Mouse (Mus musculus): ENCODE measurements around the gene Abl1. TPM values are rescaled to one million over a fixed set of nuclear protein-coding genes. Genes with fewer than 3 reads are reported as not detected.
A peak's percentile ranks its signal among the peaks of the same experiment; 100 is the strongest.

Gene Abl1
- total and polyA plus RNA-seq, 3 experiments = 27.5 to 31.8 (median 29.4) TPM

GRCm38 (mm10) chr2:31844729-31845136 is 156.6 kb downstream of the Abl1 start:
- Histone ChIP-seq H3K9ac (ENCODE audit: low read depth, low read length) (no peak overlapping the region), H3K36me3 (ENCODE audit: control insufficient read depth, insufficient read depth, low read length) (no peaks in the 10 kb centered on the region), H3K4me1 (ENCODE audit: control insufficient read depth, insufficient read depth, low read length) (no peaks in the 10 kb centered on the region), H3K27me3 (ENCODE audit: control insufficient read depth, insufficient read depth, low read length) (peaks cover 25% of the 10 kb centered on the region), H3K79me2 (replicated peaks; ENCODE audit: control insufficient read depth, insufficient read depth, low read length) (no peaks in the 10 kb centered on the region), H3K4me3 (no peak overlapping the region), H3K27ac (no peak overlapping the region)
- no peak for TF ChIP-seq EP300 (IDR thresholded peaks at IDR 0.05; ENCODE audit: insufficient read depth, low read depth, low read length)
- no peak for TF ChIP-seq POLR2A (IDR thresholded peaks at IDR 0.05; ENCODE audit: insufficient read depth, low read depth, low read length)
- TF ChIP-seq CTCF (IDR thresholded peaks at IDR 0.05) = no peak
- intact Hi-C loops (cut with DNase I) = no loop called here
- 13% methylated on average over 10 of the region's 10 CpGs for WGBS
- DNase-seq = no peak

- no peaks in the 10 kb centered on the region for H3K36me3 ChIP-seq (ENCODE audit: control insufficient read depth, insufficient read depth, low read length)
- H3K4me1 ChIP-seq (ENCODE audit: control insufficient read depth, insufficient read depth, low read length) = no peaks in the 10 kb centered on the region
- 4% methylated on average over 25 of the region's 26 CpGs for WGBS
- no peak for DNase-seq
- peaks cover 25% of the 10 kb centered on the region for H3K27me3 ChIP-seq (ENCODE audit: control insufficient read depth, insufficient read depth, low read length)
- peak overlapping the region; percentile 43 for H3K4me3 ChIP-seq
- H3K27ac ChIP-seq = no peak overlapping the region
- TF ChIP-seq EP300 (IDR thresholded peaks at IDR 0.05; ENCODE audit: insufficient read depth, low read depth, low read length) = no peak
- no peak for TF ChIP-seq CTCF (IDR thresholded peaks at IDR 0.05)
- intact Hi-C loops (cut with DNase I) = no loop called here
- no peaks in the 10 kb centered on the region for H3K79me2 ChIP-seq (replicated peaks; ENCODE audit: control insufficient read depth, insufficient read depth, low read length)
- peak overlapping the region; percentile 26; the same call in 1 of the 2 replicates for H3K9ac ChIP-seq (ENCODE audit: low read depth, low read length)
These were observed 157.3 kb downstream of the Abl1 start for GRCm38 (mm10) chr2:31845512-31845895.

GRCm38 (mm10) chr2:31845896-31846691 is 157.9 kb downstream of the Abl1 start, which contains the start of gene Fibcd1:
Gene Fibcd1 (minus strand): TSS chr2:31846005.
- DNase-seq = no peak
- Histone ChIP-seq H3K4me1 (ENCODE audit: control insufficient read depth, insufficient read depth, low read length) (no peaks in the 10 kb centered on the region), H3K27me3 (ENCODE audit: control insufficient read depth, insufficient read depth, low read length) (peaks cover 25% of the 10 kb centered on the region), H3K36me3 (ENCODE audit: control insufficient read depth, insufficient read depth, low read length) (no peaks in the 10 kb centered on the region), H3K27ac (no peak within 1 kb of the TSS), H3K9ac (ENCODE audit: low read depth, low read length) (peak within 1 kb of the TSS; percentile 26; the same call in 1 of the 2 replicates), H3K79me2 (replicated peaks; ENCODE audit: control insufficient read depth, insufficient read depth, low read length) (no peaks in the 10 kb centered on the region), H3K4me3 (peak within 1 kb of the TSS; percentile 43)
- under 1% methylated on average over 85 of the region's 88 CpGs for WGBS
- TF ChIP-seq POLR2A (IDR thresholded peaks at IDR 0.05; ENCODE audit: insufficient read depth, low read depth, low read length) = no peak
- TF ChIP-seq CTCF (IDR thresholded peaks at IDR 0.05) = no peak
- no peak for TF ChIP-seq EP300 (IDR thresholded peaks at IDR 0.05; ENCODE audit: insufficient read depth, low read depth, low read length)
- intact Hi-C loops (cut with DNase I) = no loop called here

GRCm38 (mm10) chr2:31846692-31847660 is 158.8 kb downstream of the Abl1 start:
- no peaks in the 10 kb centered on the region for H3K4me1 ChIP-seq (ENCODE audit: control insufficient read depth, insufficient read depth, low read length)
- no peak overlapping the region for H3K9ac ChIP-seq (ENCODE audit: low read depth, low read length)
- H3K27me3 ChIP-seq (ENCODE audit: control insufficient read depth, insufficient read depth, low read length) = peaks cover 25% of the 10 kb centered on the region
- WGBS = 6% methylated on average over 35 of the region's 35 CpGs
- no peak for DNase-seq
- TF ChIP-seq CTCF (IDR thresholded peaks at IDR 0.05) (no peak), EP300 (IDR thresholded peaks at IDR 0.05; ENCODE audit: insufficient read depth, low read depth, low read length) (no peak), POLR2A (IDR thresholded peaks at IDR 0.05; ENCODE audit: insufficient read depth, low read depth, low read length) (no peak)
- intact Hi-C loops (cut with DNase I) = no loop called here
- no peak overlapping the region for H3K4me3 ChIP-seq
- H3K36me3 ChIP-seq (ENCODE audit: control insufficient read depth, insufficient read depth, low read length) = no peaks in the 10 kb centered on the region
- no peaks in the 10 kb centered on the region for H3K79me2 ChIP-seq (replicated peaks; ENCODE audit: control insufficient read depth, insufficient read depth, low read length)
- H3K27ac ChIP-seq = no peak overlapping the region

GRCm38 (mm10) chr2:31847908-31848307 is 159.7 kb downstream of the Abl1 start:
- H3K4me3 ChIP-seq = no peak overlapping the region
- no peaks in the 10 kb centered on the region for H3K4me1 ChIP-seq (ENCODE audit: control insufficient read depth, insufficient read depth, low read length)
- peaks cover 25% of the 10 kb centered on the region for H3K27me3 ChIP-seq (ENCODE audit: control insufficient read depth, insufficient read depth, low read length)
- no peaks in the 10 kb centered on the region for H3K79me2 ChIP-seq (replicated peaks; ENCODE audit: control insufficient read depth, insufficient read depth, low read length)
- WGBS = 20% methylated on average over 6 of the region's 6 CpGs
- DNase-seq = peak; percentile 21 to 30
- intact Hi-C loops (cut with DNase I) = loop anchor here (2.0 kb wide), 1 partner anchor 159 kb away; the partner anchor contains the start of gene Abl1
- TF ChIP-seq EP300 (IDR thresholded peaks at IDR 0.05; ENCODE audit: insufficient read depth, low read depth, low read length) (no peak), POLR2A (IDR thresholded peaks at IDR 0.05; ENCODE audit: insufficient read depth, low read depth, low read length) (no peak), CTCF (IDR thresholded peaks at IDR 0.05) (peak; percentile 70)
- no peaks in the 10 kb centered on the region for H3K36me3 ChIP-seq (ENCODE audit: control insufficient read depth, insufficient read depth, low read length)
- H3K9ac ChIP-seq (ENCODE audit: low read depth, low read length) = no peak overlapping the region
- H3K27ac ChIP-seq = no peak overlapping the region
